Mouse (Mus musculus) lung, postnatal 0 days (tissue): ENCODE measurements at regions not wholly inside any gene's neighbourhood (a gene's known extent, or its start where the extent isn't known, plus 50 kb on each side); places are given as distances from the start of the nearest gene placed in this dataset.

Experiments used
- CTCF ChIP-seq: IDR thresholded peaks from 2 replicates; pipeline ENCODE4 v1.5.1; 2016; ENCODE audit warnings: antibody characterized with exemption, mild to moderate bottlenecking
- EP300 ChIP-seq: IDR thresholded peaks from 2 replicates; pipeline ENCODE4 v1.6.1; 2016; ENCODE audit warnings: antibody characterized with exemption, mild to moderate bottlenecking, control low read depth

- no peak for TF ChIP-seq EP300
- no peak for TF ChIP-seq CTCF
These were observed 223.5 kb upstream of the Fam92a start for GRCm38 (mm10) chr4:12395344-12395743.
